Mouse (Mus musculus): ENCODE measurements around the gene Gpc6. TPM values are rescaled to one million over a fixed set of nuclear protein-coding genes. Genes with fewer than 3 reads are reported as not detected.

Gpc6 gene
- total and polyA plus RNA-seq, 3 experiments: not detected

DNA sequence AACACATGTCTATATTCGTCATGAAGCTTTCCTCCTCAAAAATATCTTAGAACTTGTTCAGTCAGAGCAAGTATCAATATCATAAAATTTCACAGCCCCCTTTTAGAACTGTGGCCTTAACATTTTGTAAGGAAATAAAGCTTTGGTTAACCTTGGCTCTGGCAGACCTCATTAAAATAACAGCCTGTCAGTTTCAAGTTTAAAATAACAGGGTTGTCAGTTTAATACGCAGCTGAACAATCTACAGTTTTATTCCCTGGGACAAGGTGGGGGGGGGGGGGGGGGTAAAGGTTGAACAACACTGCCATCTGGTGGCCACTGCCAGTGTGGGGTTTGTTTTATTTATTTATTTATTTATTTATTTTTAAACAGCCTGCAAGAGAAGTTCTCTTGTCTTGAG lies 1013.4 kb downstream of the Gpc6 start:
- Histone ChIP-seq H3K4me2 (ENCODE audit: insufficient read depth, low read depth, poor library complexity, severe bottlenecking) (no peak overlapping the region), H3K79me2 (replicated peaks; ENCODE audit: control insufficient read depth, extremely low read depth, insufficient read depth, poor library complexity, severe bottlenecking) (no peaks in the 10 kb centered on the region), H3K36me3 (replicated peaks in 1 of 2; ENCODE audit: control insufficient read depth in 1 of 2, insufficient read depth in 1 of 2, low read length in 1 of 2) (no peaks in the 10 kb centered on the region), H3K27ac (ENCODE audit: insufficient read depth, low read depth) (no peak overlapping the region), H3K4me1 (ENCODE audit: control insufficient read depth in 1 of 2, insufficient read depth in 2 of 2) (no peaks in the 10 kb centered on the region), H3K9ac (ENCODE audit: insufficient read depth, low read depth) (no peak overlapping the region), H3K9me3 (replicated peaks; ENCODE audit: low read length) (no peaks in the 10 kb centered on the region), H3K4me3 (replicated peaks in 1 of 3; ENCODE audit: low read depth in 2 of 3, low read length in 2 of 3, poor library complexity in 1 of 3) (no peak overlapping the region), H3K27me3 (replicated peaks) (no peaks in the 10 kb centered on the region)
- dilution Hi-C loops (cut with MboI; ENCODE audit: extremely low pct_ligation_motif_present, extremely low pct_unique_long_range_greater_than_20kb, low sequenced_read_pairs): no loop called here
- no peak for TF ChIP-seq BHLHE40 (IDR thresholded peaks at IDR 0.05; ENCODE audit: low read depth, low read length)
- no peak for TF ChIP-seq PAX5 (IDR thresholded peaks at IDR 0.05; ENCODE audit: low read length)
- no peak for TF ChIP-seq ZKSCAN1 (IDR thresholded peaks at IDR 0.05; ENCODE audit: borderline replicate concordance, low read depth, low read length)
- no peak for TF ChIP-seq JUN (IDR thresholded peaks at IDR 0.05; ENCODE audit: insufficient read depth, low read depth, low read length)
- peak; percentile 20; the same call in 1 of the 2 replicates for TF ChIP-seq ZC3H11A (IDR thresholded peaks at IDR 0.05; ENCODE audit: low read depth, low read length)
- TF ChIP-seq RAD21 (IDR thresholded peaks at IDR 0.05; ENCODE audit: low read depth, low read length): peak; percentile 42
- TF ChIP-seq TBP (conservative IDR thresholded peaks at IDR 0.05; ENCODE audit: low read depth, low read length): no peak
- TF ChIP-seq MAFK (IDR thresholded peaks at IDR 0.05; ENCODE audit: insufficient replicate concordance, low read length): no peak
- no peak for TF ChIP-seq HCFC1 (IDR thresholded peaks at IDR 0.05; ENCODE audit: low read depth, low read length)
- TF ChIP-seq MAZ (IDR thresholded peaks at IDR 0.05; ENCODE audit: low read depth, low read length): peak; percentile 57; the same call in 1 of the 2 replicates
- TF ChIP-seq CTCF (conservative IDR thresholded peaks at IDR 0.05 in 1 of 2, IDR thresholded peaks at IDR 0.05 in 1 of 2; ENCODE audit: low read depth in 2 of 2, low read length in 2 of 2): peak in 1 of 2 experiments; percentile 60; a peak in 2 of 4 replicates
- TF ChIP-seq SMC3 (IDR thresholded peaks at IDR 0.05; ENCODE audit: low read depth, low read length): peak; percentile 43
- no peak for TF ChIP-seq MXI1 (IDR thresholded peaks at IDR 0.05; ENCODE audit: low read depth, low read length)
- no peak for TF ChIP-seq ZNF384 (IDR thresholded peaks at IDR 0.05; ENCODE audit: low read depth, low read length)
- TF ChIP-seq MEF2A (IDR thresholded peaks at IDR 0.05; ENCODE audit: borderline replicate concordance, low read depth, low read length): no peak
- no peak for TF ChIP-seq E2F4 (IDR thresholded peaks at IDR 0.05; ENCODE audit: insufficient replicate concordance, low read depth, low read length)
- no peak for TF ChIP-seq USF1 (IDR thresholded peaks at IDR 0.05; ENCODE audit: low read depth, low read length)
- no peak for TF ChIP-seq MYC (IDR thresholded peaks at IDR 0.05; ENCODE audit: low read depth, low read length)
- no peak for TF ChIP-seq ELF1 (IDR thresholded peaks at IDR 0.05; ENCODE audit: low read depth, low read length)
- TF ChIP-seq UBTF (IDR thresholded peaks at IDR 0.05; ENCODE audit: low read depth, low read length): no peak
- in situ Hi-C loops (cut with MboI; ENCODE audit: low pct_ligation_motif_present, low pct_unique_long_range_greater_than_20kb, low sequenced_read_pairs): no loop called here
- peak; percentile 39 for DNase-seq (ENCODE audit: extremely low read depth)

- Histone ChIP-seq H3K27ac (ENCODE audit: insufficient read depth, low read depth) (no peak overlapping the region), H3K4me1 (ENCODE audit: control insufficient read depth in 1 of 2, insufficient read depth in 2 of 2) (no peaks in the 10 kb centered on the region), H3K36me3 (replicated peaks in 1 of 2; ENCODE audit: control insufficient read depth in 1 of 2, insufficient read depth in 1 of 2, low read length in 1 of 2) (no peaks in the 10 kb centered on the region), H3K9me3 (replicated peaks; ENCODE audit: low read length) (no peaks in the 10 kb centered on the region), H3K27me3 (replicated peaks) (no peaks in the 10 kb centered on the region), H3K4me2 (ENCODE audit: insufficient read depth, low read depth, poor library complexity, severe bottlenecking) (no peak overlapping the region), H3K79me2 (replicated peaks; ENCODE audit: control insufficient read depth, extremely low read depth, insufficient read depth, poor library complexity, severe bottlenecking) (no peaks in the 10 kb centered on the region), H3K9ac (ENCODE audit: insufficient read depth, low read depth) (no peak overlapping the region), H3K4me3 (replicated peaks in 1 of 3; ENCODE audit: low read depth in 2 of 3, low read length in 2 of 3, poor library complexity in 1 of 3) (no peak overlapping the region)
- no peak for DNase-seq (ENCODE audit: extremely low read depth)
- dilution Hi-C loops (cut with MboI; ENCODE audit: extremely low pct_ligation_motif_present, extremely low pct_unique_long_range_greater_than_20kb, low sequenced_read_pairs) (no loop called here), in situ Hi-C loops (cut with MboI; ENCODE audit: low pct_ligation_motif_present, low pct_unique_long_range_greater_than_20kb, low sequenced_read_pairs) (no loop called here)
- TF ChIP-seq MYC (IDR thresholded peaks at IDR 0.05; ENCODE audit: low read depth, low read length) (no peak), MAZ (IDR thresholded peaks at IDR 0.05; ENCODE audit: low read depth, low read length) (no peak), TCF12 (IDR thresholded peaks at IDR 0.05; ENCODE audit: low read depth, low read length) (no peak), SIN3A (IDR thresholded peaks at IDR 0.05; ENCODE audit: low read length) (no peak), POLR2A (IDR thresholded peaks at IDR 0.05; ENCODE audit: low read depth, low read length) (no peak), RAD21 (IDR thresholded peaks at IDR 0.05; ENCODE audit: low read depth, low read length) (no peak), SMC3 (IDR thresholded peaks at IDR 0.05; ENCODE audit: low read depth, low read length) (no peak), MXI1 (IDR thresholded peaks at IDR 0.05; ENCODE audit: low read depth, low read length) (no peak), RCOR1 (conservative IDR thresholded peaks at IDR 0.05; ENCODE audit: low read depth, low read length) (no peak)
Observed at GRCm38 (mm10) chr14:117939471-117939870, 1014.4 kb downstream of the Gpc6 start.

All from CH12.LX (cell line).